Mouse (Mus musculus): ENCODE measurements at regions not wholly inside any gene's neighbourhood (a gene's known extent, or its start where the extent isn't known, plus 50 kb on each side); places are given as distances from the start of the nearest gene placed in this dataset.

DNA sequence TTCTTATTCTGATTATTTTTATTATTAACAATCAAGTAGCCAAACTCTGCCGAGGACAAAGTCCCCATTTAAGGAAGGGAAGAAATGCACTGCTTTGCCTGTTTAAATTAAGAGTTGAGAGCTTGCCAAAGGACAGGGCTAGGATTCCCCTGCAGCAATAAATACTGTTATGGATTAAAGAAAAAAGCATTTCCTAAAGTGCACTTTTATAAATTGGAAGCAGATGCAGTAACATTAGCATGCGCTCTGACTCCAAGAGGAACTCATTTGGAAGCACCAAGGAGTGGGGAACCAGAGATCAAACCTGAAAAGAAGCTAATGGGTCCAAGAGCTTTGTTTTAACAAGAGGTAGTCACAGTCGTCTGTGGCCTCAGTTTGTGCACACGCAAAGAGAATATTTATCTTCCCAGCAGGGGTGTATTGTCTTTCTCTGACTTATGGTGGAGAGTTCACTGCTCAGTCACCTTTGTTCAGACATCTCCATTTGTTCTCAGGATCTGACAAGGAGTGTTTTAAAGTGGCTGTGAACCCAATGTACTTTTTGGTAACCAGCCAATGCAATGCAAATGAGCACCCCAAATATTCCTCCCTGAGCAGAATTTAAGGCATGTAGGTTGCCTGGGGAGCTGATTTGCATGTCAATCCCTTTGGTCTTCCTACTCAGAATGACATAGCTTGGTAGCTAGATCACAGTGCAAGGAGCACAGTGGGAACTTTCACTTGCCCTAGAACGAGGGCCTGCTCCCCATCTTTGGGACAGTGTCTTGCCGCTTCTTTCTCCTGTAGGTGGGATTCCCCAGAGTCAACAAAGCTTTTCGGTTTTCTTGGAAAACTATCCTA, 119.1 kb upstream of the Nbea start:
- DNase-seq (ENCODE audit: low spot score) = no peak

DNA sequence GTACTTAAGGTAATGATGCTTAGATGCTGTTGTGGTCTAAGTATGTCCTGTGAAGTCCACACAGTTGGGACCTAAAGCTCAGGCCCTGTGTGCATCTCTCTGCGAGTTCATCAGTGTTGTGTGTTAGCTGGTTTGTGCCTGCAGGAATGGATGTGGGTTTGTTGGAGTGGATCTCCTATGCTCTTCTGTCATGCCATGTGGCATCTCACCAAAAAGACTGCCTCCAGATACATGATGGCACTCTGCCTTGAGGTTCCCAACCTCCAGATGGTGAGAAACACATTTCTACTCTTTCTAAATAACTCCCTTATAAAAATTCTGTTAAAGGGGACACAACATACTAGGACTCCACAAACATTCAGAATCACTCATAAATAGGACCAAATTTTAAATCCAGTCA, 117.3 kb upstream of the Nbea start:
- peak; percentile 61 for DNase-seq (ENCODE audit: low spot score)

DNA sequence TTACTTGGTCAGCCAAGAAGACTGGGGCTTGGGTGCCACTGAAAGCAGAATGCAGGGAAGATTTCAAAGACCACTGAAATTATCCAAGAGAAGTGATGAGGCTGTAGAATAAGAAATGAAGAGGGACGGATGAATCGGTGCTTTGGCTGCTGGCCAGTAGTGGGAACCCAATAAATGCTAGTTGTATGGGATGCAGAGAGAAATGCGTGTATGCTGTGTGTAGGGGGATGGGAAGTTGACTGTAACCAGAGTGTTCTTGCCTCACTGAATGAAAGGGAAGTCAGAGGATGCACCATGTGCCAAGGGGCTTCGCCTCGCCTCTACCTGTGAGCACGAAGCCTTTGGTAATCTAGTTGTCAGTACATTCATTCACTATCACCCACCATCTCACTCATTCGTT, 112.1 kb upstream of the Nbea start:
- DNase-seq (ENCODE audit: low spot score) = no peak

DNA sequence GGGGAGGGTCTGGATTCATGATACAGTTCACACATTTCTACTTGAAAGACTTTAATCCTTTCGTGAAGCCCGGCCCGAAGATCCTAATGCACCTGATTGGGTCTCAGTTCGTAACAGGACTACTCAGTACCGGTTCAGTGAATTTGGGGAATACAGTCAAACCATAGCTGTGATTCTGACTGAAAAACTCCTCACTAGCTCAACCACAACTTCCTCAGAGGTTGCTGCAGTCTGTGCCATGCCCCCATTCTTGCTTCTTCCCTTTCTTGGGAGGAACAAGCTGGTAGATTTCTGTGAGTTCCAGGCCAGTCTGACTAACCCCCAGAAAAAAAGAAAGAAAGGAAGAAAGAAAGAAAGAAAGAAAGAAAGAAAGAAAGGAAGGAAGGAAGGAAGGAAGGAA, 98.0 kb upstream of the Nbea start:
- no peak for DNase-seq (ENCODE audit: low spot score)

DNA sequence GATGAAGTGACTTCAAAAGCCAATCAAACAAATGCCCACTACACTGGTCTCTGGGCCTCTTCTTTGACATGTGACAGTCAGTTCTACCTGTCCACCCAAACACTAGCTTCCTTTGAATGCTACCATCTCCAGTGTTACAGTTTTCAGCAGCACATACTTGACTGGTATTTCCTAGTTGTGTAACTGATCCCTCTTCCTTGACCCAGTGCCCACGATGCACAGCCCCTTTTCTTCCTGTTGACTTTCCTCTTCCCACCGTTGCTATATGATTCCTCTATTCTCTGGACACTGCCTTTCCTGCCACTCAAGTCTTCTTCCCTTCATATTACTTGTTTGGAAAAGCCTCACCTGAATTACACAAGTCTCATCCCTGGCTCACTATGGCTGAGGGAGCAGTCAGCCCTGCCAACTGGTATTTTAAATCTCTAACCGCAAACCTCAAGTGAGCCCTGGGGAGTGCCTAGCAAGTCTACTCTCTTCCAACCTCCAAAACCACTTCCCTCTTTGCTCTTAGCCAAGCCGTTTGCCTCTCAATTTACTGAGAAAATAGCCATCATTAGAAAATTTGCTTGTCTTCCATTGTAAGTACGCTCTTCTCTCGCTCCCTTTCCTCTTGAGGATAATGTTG, 96.9 kb upstream of the Nbea start:
- DNase-seq (ENCODE audit: low spot score) = no peak

DNA sequence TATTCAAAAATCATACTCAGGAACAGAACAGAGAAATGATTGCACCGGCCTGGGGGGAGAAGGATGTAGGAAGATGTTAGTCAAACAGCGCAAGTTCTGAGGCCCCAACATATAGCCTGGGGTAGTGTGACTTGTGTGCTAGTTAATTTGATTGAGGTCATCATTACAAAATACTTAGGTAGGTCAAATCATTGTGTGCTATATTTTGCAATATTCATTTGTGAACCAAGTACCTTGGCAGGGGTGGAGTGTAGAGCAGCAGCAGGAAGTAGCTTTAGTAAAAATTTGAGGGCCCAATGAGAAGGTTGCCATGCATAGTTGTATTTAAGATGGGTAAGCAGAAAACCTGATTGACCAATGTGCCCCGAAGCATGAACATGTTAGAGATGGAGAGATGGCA, 89.1 kb upstream of the Nbea start:
- DNase-seq (ENCODE audit: low spot score) = no peak

DNA sequence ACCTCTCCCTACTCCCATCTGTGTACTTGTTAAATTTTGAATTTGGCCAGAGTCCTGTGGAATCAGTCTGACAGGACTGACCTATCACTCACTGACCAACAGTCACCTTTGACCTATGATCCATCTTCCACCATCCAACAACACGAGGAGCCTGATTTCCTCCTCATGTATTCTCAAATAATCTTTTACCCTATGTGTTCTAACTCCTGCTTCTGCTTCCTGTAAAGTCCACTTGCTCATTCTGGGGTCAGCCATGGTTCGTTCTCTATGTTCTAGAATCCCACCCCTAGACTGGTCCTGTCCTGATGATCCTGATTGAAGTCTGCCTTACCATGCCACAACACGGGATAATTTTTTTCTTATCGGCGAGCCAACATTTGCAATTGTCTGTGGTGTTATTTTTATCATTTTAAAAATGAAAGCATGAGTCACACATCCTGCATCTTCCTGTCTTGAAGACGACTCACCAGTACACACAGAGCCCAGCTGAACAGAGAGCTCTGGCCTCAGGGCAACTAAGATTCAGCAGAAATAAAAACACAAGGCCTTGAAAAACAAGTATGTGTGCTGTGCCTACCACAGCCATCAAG, 86.8 kb upstream of the Nbea start:
- no peak for DNase-seq (ENCODE audit: low spot score)

DNA sequence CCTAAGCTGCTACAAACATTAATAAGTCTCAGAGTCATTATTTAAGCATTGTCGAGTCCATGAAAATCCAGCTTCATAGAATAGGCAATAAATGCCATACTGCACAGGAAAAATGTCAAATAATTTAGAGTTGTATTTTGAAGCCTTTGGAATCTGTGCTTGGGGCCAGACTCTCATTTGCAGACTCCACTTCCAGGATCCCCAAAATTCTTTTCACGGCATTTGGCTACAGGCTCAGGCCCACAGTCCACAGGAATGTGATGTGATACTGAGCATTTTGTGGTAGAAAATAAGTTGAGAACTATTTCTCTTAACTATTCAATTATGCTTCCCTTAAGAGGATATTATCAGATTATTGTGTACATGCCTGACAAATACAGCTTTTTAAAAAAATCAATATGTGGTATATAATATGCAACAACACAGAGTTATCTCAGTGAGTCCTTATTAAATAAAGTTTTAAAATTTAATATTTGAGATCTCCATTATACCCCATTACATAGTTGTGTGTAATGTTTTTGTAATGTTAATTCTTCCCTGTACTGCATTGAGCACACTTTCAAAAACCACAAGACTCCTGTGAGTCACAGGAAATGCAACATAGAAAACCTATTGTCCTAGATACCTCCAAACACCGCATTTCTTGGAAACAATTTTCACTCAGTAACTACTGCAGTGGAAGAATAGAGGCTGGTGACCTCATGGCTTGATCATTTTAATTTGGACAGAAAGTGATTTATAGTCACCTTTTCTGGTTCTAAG, 78.5 kb upstream of the Nbea start:
- DNase-seq (ENCODE audit: low spot score) = no peak

DNA sequence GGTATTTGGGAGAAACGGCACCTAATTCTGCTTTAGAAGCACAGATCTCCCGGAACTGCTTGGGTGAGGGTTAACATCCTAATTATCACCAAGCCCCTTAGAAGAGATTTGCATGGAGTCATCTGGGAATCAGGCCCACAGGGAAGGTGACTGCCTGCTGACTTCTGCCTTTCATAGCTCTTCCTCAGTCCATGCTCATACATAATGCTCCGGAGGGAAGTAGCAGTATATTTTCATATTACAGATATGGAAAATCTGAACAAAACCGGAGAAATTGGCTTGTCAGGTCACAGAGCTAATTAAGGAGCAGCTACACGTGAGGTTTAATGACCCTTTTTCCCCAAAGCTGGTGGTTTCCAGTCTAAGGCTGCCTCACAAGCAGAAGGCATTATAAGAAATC, 72.8 kb upstream of the Nbea start:
- no peak for DNase-seq (ENCODE audit: low spot score)

DNA sequence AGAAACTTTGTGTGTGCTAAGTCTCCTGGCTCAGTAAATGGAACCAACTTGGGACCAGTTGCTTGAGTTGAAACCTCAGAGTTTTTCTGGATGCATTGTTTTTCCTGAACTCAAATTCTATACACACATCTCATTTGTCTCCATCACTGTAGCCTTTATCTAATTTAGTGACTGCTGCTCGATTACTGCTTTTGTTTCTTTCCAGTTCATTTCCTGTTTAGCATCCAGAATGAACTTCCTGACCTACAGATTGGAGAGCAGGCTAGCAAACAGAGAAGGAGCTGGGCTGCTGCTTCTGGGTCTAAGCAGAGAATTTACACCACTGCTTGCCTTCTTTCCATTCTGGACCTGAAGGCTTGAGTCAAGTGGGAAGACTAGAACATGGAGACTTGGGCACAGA, 60.9 kb upstream of the Nbea start:
- no peak for DNase-seq (ENCODE audit: low spot score)

DNA sequence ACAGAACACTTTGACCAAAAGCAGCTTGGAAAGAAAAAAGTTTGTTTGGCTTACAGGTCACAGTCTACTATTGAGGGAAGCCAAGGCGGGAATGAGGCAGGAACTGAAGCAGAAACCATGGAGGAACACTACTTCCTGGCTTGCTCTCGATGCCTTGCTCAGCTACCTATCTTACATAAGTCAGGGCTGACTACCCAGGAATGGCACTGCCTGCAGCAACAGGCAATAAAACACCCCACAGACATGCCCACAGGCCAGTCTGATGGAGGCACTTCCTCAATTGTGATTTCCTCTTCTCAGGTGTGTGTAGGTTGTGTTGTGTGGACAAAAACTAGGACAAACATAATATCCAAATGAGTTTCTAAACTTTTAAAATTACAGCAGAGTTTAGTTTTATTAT, 54.7 kb upstream of the Nbea start:
- DNase-seq (ENCODE audit: low spot score) = no peak

DNA sequence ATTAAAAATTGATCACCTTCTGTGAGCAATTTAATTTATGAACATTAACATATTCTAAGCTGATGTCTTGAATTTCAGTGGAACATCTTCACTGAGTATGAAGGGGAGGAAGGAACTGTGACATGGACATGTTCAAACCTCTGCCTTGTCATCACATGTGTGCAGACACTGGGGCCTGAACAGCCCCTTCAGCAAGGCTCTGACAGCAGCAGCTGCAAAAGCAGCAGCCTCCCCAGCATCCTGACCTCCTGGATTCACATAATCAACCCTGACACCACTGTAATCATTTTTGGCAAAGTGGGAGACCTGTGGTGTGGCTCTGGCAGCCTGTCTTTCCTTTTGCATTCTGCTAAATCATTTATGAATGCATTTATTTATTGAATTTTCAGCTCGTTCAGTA, 52.7 kb upstream of the Nbea start:
- no peak for DNase-seq (ENCODE audit: low spot score)

Data from layer of hippocampus, adult 11-12 months (tissue).